Mouse (Mus musculus) testis, adult 2 months (tissue): ENCODE measurements around the gene Cd5. TPM values are rescaled to one million over a fixed set of nuclear protein-coding genes. Genes with fewer than 3 reads are reported as not detected.

Experiments used
- H3K27ac ChIP-seq: fragments of 200-500 bp; 2 replicates; pipeline ENCODE4 v1.5.1; 2012; ENCODE audit warnings: low read depth, low read length; ENCODE audit not compliant: control insufficient read depth, insufficient read depth
- H3K27me3 ChIP-seq: fragments of 200-500 bp; 2 replicates; pipeline ENCODE4 v1.6.1; 2012; ENCODE audit warnings: mild to moderate bottlenecking, low read length, moderate library complexity; ENCODE audit not compliant: control insufficient read depth, insufficient read depth
- H3K36me3 ChIP-seq: fragments of 200-500 bp; 2 replicates; pipeline ENCODE4 v1.6.1; 2012; ENCODE audit warnings: mild to moderate bottlenecking, low read length; ENCODE audit not compliant: control insufficient read depth, insufficient read depth
- H3K4me1 ChIP-seq: fragments of 200-500 bp; 2 replicates; pipeline ENCODE4 v1.6.1; 2012; ENCODE audit warnings: low read length; ENCODE audit not compliant: control insufficient read depth, insufficient read depth
- H3K4me3 ChIP-seq: fragments of 200-500 bp; 2 replicates; pipeline ENCODE4 v1.5.1; 2012; ENCODE audit warnings: low read depth, mild to moderate bottlenecking, low read length, moderate library complexity, mixed read lengths; ENCODE audit not compliant: control insufficient read depth
- CTCF ChIP-seq: fragments of 200-500 bp; IDR thresholded peaks from 2 replicates; pipeline ENCODE4 v1.5.1; 2012; ENCODE audit warnings: low read depth, mild to moderate bottlenecking, inconsistent platforms, low read length, moderate library complexity; ENCODE audit not compliant: control insufficient read depth, insufficient read depth, insufficient replicate concordance
- POLR2A ChIP-seq: fragments of 200-500 bp; IDR thresholded peaks from 2 replicates; pipeline ENCODE4 v1.6.1; 2012; ENCODE audit warnings: low read depth, mild to moderate bottlenecking, inconsistent platforms, low read length, moderate library complexity; ENCODE audit not compliant: control insufficient read depth
- polyA plus RNA-seq: library from polyadenylated mRNA; depleted of rRNA; stranded (reverse); fragments of >200 nt; gene quantifications from 2 replicates; pipeline ENCODE4 v1.2.3, GENCODE M21; 2012

Cd5 gene
- polyA plus RNA-seq, 1 experiment: 0.06 TPM

DNA sequence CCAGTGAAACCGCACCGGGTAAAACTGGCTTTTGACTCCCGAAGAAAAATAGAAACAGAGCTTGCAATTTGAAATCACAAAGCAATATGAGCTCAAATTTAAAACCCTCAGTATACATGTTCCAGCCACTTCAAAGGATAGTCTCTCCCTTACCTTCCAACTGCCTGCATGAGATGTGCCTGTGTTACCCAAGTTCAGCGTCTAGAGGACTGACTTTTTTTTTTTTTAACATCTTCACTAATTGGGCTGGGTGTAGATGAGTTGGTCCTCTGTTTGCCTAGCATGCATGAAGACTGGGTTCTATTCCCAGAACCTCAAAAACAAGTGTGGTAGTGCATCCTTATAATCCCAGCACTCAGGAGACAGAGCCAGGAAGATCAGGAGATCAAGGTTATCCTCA lies 38.1 kb upstream of the Cd5 start:
- TF ChIP-seq POLR2A (no peak), CTCF (no peak)
- no peaks in the 10 kb centered on the region for H3K36me3 ChIP-seq
- no peaks in the 10 kb centered on the region for H3K4me1 ChIP-seq
- H3K27me3 ChIP-seq: no peaks in the 10 kb centered on the region
- H3K4me3 ChIP-seq: no peak overlapping the region
- no peak overlapping the region for H3K27ac ChIP-seq

GRCm38 (mm10) chr19:10774141-10774540 lies 35.3 kb upstream of the Cd5 start:
- Histone ChIP-seq H3K27me3 (no peaks in the 10 kb centered on the region), H3K4me3 (no peak overlapping the region), H3K4me1 (no peaks in the 10 kb centered on the region), H3K36me3 (no peaks in the 10 kb centered on the region), H3K27ac (no peak overlapping the region)
- TF ChIP-seq CTCF (no peak), POLR2A (no peak)

GRCm38 (mm10) chr19:10773384-10773783 lies 34.6 kb upstream of the Cd5 start:
- H3K36me3 ChIP-seq: no peaks in the 10 kb centered on the region
- H3K27me3 ChIP-seq: no peaks in the 10 kb centered on the region
- no peaks in the 10 kb centered on the region for H3K4me1 ChIP-seq
- no peak overlapping the region for H3K4me3 ChIP-seq
- TF ChIP-seq CTCF (no peak), POLR2A (no peak)
- H3K27ac ChIP-seq: no peak overlapping the region

DNA sequence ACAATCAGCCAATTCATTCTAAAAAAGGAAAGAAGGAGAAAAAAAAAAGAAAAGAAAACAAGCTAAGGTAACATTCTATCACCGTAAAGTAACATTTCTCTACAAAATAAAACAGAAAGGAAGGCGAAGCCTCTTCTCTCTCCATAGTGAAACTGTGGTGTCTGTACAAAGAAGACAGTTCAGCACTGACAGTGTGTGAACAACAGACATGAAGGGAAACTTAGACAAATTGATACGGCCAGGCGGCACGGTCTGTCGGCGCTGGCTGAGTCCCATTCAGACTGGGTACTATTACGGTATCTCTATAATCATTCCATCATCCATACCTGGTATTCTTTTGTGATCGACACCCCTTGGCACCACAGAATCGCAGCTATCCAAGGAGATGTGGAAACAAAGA lies 34.1 kb upstream of the Cd5 start:
- Histone ChIP-seq H3K4me1 (no peaks in the 10 kb centered on the region), H3K27me3 (no peaks in the 10 kb centered on the region), H3K4me3 (no peak overlapping the region), H3K36me3 (no peaks in the 10 kb centered on the region), H3K27ac (no peak overlapping the region)
- TF ChIP-seq CTCF (no peak), POLR2A (no peak)

DNA sequence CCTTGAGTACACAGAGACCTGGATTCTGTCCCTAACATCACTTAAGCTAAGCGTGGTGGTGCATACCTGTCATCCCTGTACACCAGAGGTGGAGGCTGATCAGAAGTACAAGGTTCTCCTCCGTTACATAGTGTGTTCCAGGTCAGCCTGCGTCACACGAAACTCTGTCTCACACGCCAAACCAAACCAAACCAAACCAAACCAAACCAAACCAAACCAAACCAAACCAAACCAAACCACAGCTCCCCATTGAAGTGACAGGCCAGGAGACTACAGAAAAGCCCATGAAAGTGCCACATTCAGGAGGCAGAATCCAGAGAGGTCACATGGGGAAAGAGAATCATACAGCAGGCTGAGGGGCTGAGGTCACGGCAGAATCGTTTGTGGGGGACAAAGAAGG lies 33.2 kb upstream of the Cd5 start:
- H3K36me3 ChIP-seq: no peaks in the 10 kb centered on the region
- TF ChIP-seq POLR2A (no peak), CTCF (no peak)
- H3K4me1 ChIP-seq: no peaks in the 10 kb centered on the region
- H3K27ac ChIP-seq: no peak overlapping the region
- no peaks in the 10 kb centered on the region for H3K27me3 ChIP-seq
- no peak overlapping the region for H3K4me3 ChIP-seq

DNA sequence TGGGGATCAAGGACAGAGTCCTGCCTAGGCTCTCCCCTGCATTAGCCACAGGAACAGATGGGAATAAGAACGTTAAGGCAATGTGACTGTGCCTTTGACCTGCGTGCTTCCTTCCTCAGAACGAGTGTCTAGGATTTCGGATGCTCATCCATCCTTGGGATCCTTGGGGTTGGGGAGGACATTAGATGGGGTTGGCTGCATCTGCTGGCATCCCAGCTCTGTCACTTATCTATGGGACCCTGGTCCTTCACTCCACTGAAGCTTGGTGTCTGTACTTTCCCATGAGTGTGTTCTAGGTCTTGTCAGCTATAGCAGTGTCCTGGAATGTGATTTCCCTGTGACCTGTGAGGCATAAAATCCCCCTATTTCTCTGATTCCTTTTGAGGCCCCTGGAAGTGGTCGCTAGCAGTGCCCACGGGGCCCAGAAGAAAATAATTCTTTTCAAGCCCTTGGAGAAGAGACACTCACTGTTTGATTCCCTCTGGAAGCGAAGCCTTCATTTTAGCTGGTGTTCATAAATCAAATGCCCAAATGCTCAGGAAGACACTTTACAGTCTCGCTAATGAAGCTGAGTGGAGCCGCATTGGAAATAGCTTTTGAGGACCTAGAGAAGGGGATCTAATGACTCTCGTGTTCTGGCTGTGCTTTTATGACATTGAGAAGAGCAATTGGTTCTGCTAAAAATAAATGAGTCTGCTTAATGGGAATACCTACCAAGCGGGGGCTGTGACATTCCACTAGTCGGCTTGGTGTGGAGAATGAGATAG lies 30.8 kb upstream of the Cd5 start:
- H3K27ac ChIP-seq: no peak overlapping the region
- H3K4me1 ChIP-seq: no peaks in the 10 kb centered on the region
- no peaks in the 10 kb centered on the region for H3K36me3 ChIP-seq
- TF ChIP-seq CTCF (no peak), POLR2A (no peak)
- H3K27me3 ChIP-seq: no peaks in the 10 kb centered on the region
- H3K4me3 ChIP-seq: no peak overlapping the region

DNA sequence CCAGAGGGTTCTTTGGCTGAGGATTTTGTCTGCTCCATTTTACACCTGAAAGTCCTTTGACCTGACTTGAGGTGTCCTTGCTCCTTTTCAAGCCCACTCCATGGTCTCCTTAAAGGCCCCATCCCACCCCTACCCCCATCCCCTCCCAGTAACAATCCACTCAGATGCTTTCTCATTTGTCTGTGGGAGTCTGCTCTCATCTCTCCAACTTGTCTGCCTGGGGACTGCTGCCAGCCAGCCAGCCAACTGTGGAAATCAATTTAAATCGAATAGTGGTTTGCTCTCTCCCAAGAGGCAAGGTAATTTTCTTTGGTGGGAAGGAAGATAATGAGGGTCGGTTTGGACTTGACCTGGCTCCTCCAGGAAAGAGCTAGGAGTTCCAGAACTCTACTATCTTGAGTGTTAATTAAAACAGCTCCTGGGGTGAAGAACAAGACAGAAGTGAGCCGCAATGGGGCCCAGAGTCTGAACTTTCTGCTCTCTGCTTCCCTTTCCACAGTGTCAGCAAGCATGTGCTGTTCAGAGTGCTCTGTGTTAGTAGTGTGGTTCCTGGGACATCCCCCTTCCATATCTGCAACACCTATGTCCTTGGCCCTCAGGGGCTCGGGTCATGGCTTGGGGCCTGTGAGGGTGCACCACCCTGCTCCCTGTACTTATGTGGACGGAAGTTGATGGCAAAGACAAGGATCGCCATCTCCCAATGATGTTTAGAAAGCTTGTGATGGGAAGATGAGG lies 30.1 kb upstream of the Cd5 start:
- no peak overlapping the region for H3K27ac ChIP-seq
- H3K4me1 ChIP-seq: no peaks in the 10 kb centered on the region
- no peaks in the 10 kb centered on the region for H3K27me3 ChIP-seq
- no peak overlapping the region for H3K4me3 ChIP-seq
- no peaks in the 10 kb centered on the region for H3K36me3 ChIP-seq
- no peak for TF ChIP-seq POLR2A

DNA sequence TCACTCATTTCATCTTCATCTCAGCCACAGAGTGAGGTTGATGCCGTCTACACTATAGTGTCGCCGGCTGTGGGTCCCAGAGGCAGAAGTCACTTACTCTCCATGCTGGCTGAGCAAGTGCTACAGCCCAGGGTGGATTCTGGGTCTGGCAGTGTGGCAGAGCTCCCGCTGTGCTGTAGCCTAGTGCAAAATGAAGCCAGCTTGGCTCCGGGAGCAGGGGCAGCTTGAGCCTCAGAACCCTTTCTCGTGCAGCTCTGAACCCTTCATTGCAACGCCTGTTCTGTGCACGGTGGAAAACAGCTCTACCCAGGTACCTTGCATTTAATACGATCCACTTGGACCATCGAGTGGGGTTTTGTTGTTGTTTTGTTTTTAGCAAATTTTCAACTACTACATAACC lies 28.8 kb upstream of the Cd5 start:
- H3K4me1 ChIP-seq: no peaks in the 10 kb centered on the region
- no peak overlapping the region for H3K4me3 ChIP-seq
- H3K36me3 ChIP-seq: no peaks in the 10 kb centered on the region
- TF ChIP-seq CTCF (no peak), POLR2A (no peak)
- H3K27ac ChIP-seq: no peak overlapping the region
- no peaks in the 10 kb centered on the region for H3K27me3 ChIP-seq
